Mouse (Mus musculus) embryonic facial prominence, embryonic 14.5 days (tissue): ENCODE data around the gene Cisd1. TPM values are rescaled to one million over a fixed set of nuclear protein-coding genes. Genes with fewer than 3 reads are reported as not detected.

ENCODE experiments used
- ATAC-seq: fragments of 200-750 bp; cut with Nextera tagmentation; 2 replicates; pipeline ENCODE4 v1.8.0; 2017; ENCODE audit warnings: low read depth, moderate number of reproducible peaks, moderate TSS enrichment
- DNase-seq: peaks from one replicate; pipeline ENCODE4 v3.0.0-alpha.2; 2015; ENCODE audit warnings: low spot score
- H3K27ac ChIP-seq: fragments of 300-500 bp; sonication (generic); replicated peaks from 2 replicates; pipeline ENCODE4 v1.5.1; 2014; ENCODE audit warnings: low read depth, mild to moderate bottlenecking, low read length, moderate library complexity
- H3K27me3 ChIP-seq: fragments of 300-500 bp; sonication (generic); replicated peaks from 2 replicates; pipeline ENCODE4 v1.6.1; 2014; ENCODE audit warnings: low read length; ENCODE audit not compliant: control insufficient read depth, insufficient read depth
- H3K36me3 ChIP-seq: fragments of 300-500 bp; sonication (generic); 2 replicates; pipeline ENCODE4 v1.6.1; 2014; ENCODE audit warnings: low read length, mixed read lengths; ENCODE audit not compliant: control insufficient read depth, insufficient read depth
- H3K4me1 ChIP-seq: fragments of 300-500 bp; sonication (generic); 2 replicates; pipeline ENCODE4 v1.6.1; 2014; ENCODE audit warnings: antibody characterized with exemption, low read length; ENCODE audit not compliant: control insufficient read depth, insufficient read depth
- H3K4me2 ChIP-seq: fragments of 300-500 bp; sonication (generic); 2 replicates; pipeline ENCODE4 v1.6.1; 2014; ENCODE audit warnings: low read depth, mild to moderate bottlenecking, low read length, moderate library complexity, mixed read lengths
- H3K4me3 ChIP-seq: fragments of 300-500 bp; sonication (generic); 2 replicates; pipeline ENCODE4 v1.5.1; 2014; ENCODE audit warnings: low read depth, mild to moderate bottlenecking, low read length
- H3K9ac ChIP-seq: fragments of 300-500 bp; sonication (generic); 2 replicates; pipeline ENCODE4 v1.6.1; 2014; ENCODE audit warnings: low read depth, mild to moderate bottlenecking, low read length, moderate library complexity, mixed read lengths
- H3K9me3 ChIP-seq: fragments of 300-500 bp; sonication (generic); 2 replicates; pipeline ENCODE4 v1.6.1; 2016; ENCODE audit warnings: low read length; ENCODE audit not compliant: control insufficient read depth
- WGBS: fragments of 180-500 bp; shearing (Covaris S2); extraction: QIAGEN DNeasy Blood & Tissue Kit; methylation state at CpG from one replicate; pipeline ENCODE4 v1.1.7; 2014; 5-methylcytosine and 5-hydroxymethylcytosine counted together
- polyA plus RNA-seq: library from polyadenylated mRNA; unstranded; fragments of >200 nt; fragmentation: Nextera tagmentation; extraction: Ambion mirVana; gene quantifications from 2 replicates; pipeline ENCODE4 v1.2.1, GENCODE M21; 2014

The Cisd1 gene
- polyA plus RNA-seq, 1 experiment from 2014 or later: 99.6 TPM

DNA sequence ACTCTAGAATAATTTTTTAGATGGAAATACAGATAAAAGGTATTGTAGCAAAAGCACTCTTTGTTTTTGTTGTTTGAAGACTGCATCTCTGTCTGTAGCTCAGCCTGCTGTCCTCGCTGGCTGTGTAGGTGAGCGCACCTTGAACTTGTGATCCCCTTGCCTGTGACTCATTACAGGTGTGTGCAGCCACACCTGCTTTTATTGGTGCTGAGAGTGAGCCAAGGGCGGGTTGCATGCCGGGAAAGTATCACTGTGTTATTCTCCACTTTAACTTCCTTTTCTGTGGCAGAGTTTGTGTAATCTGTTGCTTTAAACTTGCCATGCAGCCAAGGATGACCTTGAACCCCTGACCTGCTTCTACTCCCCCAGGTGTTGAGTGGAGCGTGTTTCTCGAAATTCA, 31.3 kb upstream of the Cisd1 start:
- no peak for ATAC-seq
- peaks cover 28% of the 10 kb centered on the region; the same call in 1 of the 2 replicates for H3K36me3 ChIP-seq

DNA sequence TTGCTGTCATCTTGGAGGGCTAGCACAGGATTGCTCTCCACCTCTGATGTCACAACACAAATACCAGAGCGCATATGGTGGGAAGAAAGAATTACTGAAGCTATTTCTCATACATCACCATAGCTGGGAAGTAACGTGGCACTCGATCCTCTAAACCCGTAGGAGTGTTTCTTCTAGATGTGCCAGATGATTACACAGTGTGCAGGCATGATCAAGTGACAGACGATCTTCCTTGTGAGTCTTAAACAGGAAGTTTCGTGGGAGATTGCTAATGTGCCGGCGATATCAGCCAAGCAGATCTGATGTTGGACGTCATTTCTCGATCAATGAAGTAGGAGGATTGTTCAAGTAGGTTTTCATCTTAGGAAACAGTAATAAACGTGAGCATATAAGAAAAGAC, 29.0 kb upstream of the Cisd1 start:
- WGBS: 89% methylated on average over 11 of the region's 11 CpGs
- Histone ChIP-seq H3K4me2 (no peak overlapping the region), H3K36me3 (peaks cover 24% of the 10 kb centered on the region; the same call in 1 of the 2 replicates), H3K9me3 (no peaks in the 10 kb centered on the region), H3K4me1 (no peaks in the 10 kb centered on the region), H3K4me3 (no peak overlapping the region), H3K27ac (no peak overlapping the region), H3K27me3 (no peaks in the 10 kb centered on the region), H3K9ac (no peak overlapping the region)
- ATAC-seq: no peak
- DNase-seq: no peak

More for the DNA sequence above, 31.3 kb upstream of the Cisd1 start:
- Histone ChIP-seq H3K4me2 (no peak overlapping the region), H3K27ac (no peak overlapping the region), H3K27me3 (no peaks in the 10 kb centered on the region), H3K4me3 (no peak overlapping the region), H3K4me1 (no peaks in the 10 kb centered on the region), H3K9me3 (no peaks in the 10 kb centered on the region), H3K9ac (no peak overlapping the region)
- WGBS: 86% methylated on average over 6 of the region's 6 CpGs
- DNase-seq: no peak

DNA sequence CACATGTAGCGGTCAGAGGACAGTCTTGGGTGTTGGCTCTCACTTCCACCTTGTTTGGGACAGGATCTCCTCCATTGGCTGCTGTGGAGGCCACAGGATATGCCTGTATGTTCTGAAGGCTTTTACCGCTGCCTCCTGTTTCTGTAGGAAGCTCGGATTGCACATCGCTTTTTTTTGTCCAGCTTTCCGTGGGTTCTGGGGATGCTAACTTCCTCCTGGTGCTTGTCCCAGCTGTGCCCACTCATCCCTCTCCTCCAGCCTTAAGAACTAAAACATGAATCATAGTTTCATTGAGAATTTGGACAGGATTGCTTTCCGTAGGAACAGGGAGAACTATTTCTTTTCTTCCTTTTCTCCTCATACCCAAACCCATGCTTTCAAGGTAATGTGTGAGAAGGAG, 27.1 kb upstream of the Cisd1 start:
- no peak overlapping the region for H3K27ac ChIP-seq

DNA sequence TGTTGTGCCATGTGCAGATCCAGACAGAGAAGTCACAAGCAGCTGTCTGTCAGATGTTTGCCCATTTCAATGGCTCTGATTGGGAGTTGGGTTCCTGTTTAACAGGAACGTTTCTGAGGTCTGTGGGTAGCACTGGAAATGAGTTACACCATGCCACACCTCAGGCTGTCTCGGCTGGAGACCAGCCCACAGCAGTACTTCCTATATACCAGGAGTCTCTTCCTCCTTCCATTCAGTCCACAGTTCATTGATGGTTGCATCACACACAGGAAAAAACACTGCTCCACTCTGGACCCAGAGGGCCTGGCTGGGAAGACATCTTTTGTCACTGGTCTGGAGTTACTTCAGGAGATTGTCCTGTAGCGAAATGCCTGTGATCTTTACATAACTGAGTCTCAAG, 24.7 kb upstream of the Cisd1 start:
- Histone ChIP-seq H3K4me2 (no peak overlapping the region), H3K9me3 (no peaks in the 10 kb centered on the region), H3K36me3 (peaks cover 26% of the 10 kb centered on the region), H3K4me3 (no peak overlapping the region), H3K27ac (no peak overlapping the region), H3K4me1 (no peaks in the 10 kb centered on the region), H3K27me3 (no peaks in the 10 kb centered on the region), H3K9ac (no peak overlapping the region)
- 78% methylated on average over 3 of the region's 3 CpGs for WGBS
- no peak for ATAC-seq
- no peak for DNase-seq

More for the DNA sequence above, 27.1 kb upstream of the Cisd1 start:
- Histone ChIP-seq H3K9ac (no peak overlapping the region), H3K36me3 (peaks cover 25% of the 10 kb centered on the region), H3K4me1 (no peaks in the 10 kb centered on the region), H3K27me3 (no peaks in the 10 kb centered on the region), H3K4me2 (no peak overlapping the region), H3K4me3 (no peak overlapping the region), H3K9me3 (no peaks in the 10 kb centered on the region)
- DNase-seq (no peak), ATAC-seq (no peak)
- 75% methylated on average over 6 of the region's 6 CpGs for WGBS

DNA sequence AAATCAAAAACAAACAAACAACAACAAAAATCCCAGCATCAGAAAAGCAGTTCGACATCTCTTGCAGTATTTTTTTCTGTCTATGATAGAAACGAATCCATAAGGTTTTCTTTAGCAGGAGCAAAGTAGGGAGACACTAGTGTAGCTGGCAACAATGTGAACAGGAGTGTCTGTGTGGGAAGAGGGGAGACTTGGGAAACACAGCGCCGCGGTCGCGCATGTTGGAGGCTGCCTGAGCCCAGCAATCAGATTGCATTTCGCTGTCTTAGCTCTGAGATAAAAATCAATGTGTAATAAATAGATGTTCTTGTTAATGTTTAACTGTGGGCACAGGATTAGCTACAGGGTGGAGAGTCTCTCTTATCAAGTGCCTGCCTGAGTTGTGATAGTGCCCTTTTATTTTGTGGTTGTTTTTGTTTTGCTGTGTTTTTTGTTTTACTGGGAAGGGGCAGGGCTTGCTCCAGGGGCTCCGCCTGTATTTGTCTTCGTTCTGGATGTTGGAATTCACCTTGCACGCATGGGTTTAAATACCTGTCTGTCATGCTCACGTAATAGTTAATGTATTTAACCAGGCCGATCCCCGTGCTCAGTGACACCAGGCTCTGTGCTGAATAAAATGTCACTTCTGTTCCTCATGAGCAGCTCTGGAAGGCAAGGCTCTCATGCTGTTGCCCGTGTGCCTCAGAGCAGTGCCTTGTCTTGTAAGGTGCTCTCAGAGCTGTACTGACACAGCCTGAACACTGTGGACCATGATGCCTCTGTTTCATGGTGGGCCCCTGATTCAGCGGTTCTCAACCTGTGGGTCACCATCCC, 23.6 kb upstream of the Cisd1 start:
- Histone ChIP-seq H3K4me2 (no peak overlapping the region), H3K27ac (no peak overlapping the region), H3K4me3 (no peak overlapping the region), H3K9me3 (no peaks in the 10 kb centered on the region), H3K27me3 (no peaks in the 10 kb centered on the region), H3K36me3 (peaks cover 26% of the 10 kb centered on the region), H3K4me1 (no peaks in the 10 kb centered on the region), H3K9ac (no peak overlapping the region)
- WGBS: 85% methylated on average over 16 of the region's 16 CpGs
- DNase-seq (no peak), ATAC-seq (no peak)

DNA sequence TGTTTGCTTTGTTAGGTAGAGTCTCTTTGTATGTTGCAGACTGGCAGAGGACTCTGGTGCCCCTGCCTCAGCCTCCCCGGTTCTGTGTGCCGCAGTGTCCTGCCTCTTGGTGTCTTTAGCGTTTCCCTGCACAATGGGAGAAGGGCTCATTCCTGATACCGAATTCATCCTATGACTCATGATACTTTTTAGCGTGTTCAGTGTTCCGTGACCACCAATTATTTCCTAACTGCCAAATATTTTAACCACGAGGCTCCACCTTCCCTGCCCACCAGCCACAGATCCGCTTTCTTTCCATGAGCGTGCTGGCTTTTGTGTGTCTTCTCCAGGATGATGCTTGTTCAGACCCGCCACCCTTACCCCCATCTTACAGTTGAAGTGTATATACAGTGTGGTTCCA, 19.1 kb upstream of the Cisd1 start:
- Histone ChIP-seq H3K4me2 (no peak overlapping the region), H3K27ac (no peak overlapping the region), H3K4me1 (peaks cover 4% of the 10 kb centered on the region; the same call in 1 of the 2 replicates), H3K9ac (no peak overlapping the region), H3K36me3 (peaks cover 14% of the 10 kb centered on the region), H3K4me3 (no peak overlapping the region), H3K9me3 (no peaks in the 10 kb centered on the region), H3K27me3 (no peaks in the 10 kb centered on the region)
- no peak for ATAC-seq
- WGBS: 90% methylated on average over 10 of the region's 10 CpGs
- no peak for DNase-seq

DNA sequence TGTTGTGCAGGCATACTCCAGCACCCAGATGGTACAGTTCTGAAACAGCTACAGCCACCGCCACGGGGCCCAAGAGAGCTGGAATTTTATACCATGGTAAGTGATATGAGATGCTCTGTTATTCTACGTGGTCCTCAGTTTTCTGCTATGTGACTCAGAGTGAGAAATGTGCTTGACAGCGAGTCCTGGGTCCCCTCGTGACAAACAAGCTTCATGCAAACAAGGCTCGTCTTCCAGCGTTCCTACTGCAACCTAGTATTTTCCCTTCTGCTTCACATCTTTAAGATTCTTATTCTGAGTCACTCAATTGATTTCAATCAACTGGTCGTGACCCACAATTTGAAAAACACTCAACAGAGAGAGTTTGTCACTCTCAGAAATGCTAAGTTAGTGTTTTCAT, 18.7 kb upstream of the Cisd1 start:
- DNase-seq (no peak), ATAC-seq (no peak)
- no peaks in the 10 kb centered on the region for H3K9me3 ChIP-seq
- WGBS: 75% methylated on average over 8 of the region's 8 CpGs
- H3K4me1 ChIP-seq: peaks cover 4% of the 10 kb centered on the region; the same call in 1 of the 2 replicates
- no peaks in the 10 kb centered on the region for H3K27me3 ChIP-seq
- no peak overlapping the region for H3K4me2 ChIP-seq
- no peak overlapping the region for H3K4me3 ChIP-seq
- H3K9ac ChIP-seq: no peak overlapping the region
- H3K36me3 ChIP-seq: peaks cover 14% of the 10 kb centered on the region
- no peak overlapping the region for H3K27ac ChIP-seq

DNA sequence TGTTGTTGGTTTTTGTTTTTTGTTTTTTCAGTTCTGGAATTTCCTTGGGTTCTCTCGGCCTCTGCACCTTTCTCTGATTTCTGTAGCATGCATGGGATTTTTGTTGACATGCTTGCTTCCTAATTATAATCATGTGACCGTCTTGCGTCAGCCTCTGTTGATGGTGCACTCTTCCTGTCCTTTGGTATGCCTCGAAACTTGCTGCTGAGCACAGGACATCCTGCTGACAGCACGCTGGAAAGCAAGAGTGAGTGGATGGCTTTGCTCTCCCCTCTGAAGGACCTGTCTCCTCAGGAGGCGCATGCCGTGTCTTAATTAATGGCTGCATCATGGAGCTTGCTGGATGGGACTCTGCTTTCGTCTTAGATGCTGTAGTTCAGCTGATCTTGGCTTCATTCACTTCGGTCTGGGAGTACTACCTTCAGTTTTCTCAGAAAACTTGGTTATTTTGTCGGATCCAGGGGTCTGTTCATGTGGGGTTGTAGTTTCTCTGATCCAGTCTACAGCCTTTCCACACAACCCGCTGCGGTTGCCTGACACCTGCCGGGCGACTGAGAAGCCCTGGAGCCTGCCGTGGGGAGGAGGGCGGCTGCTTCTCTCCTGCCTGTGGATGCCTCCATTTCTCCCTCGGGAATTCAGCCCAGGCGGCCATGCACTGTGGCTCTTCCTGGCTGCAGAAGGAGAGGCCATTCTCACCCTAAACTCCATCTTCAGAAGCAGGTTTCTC, 17.2 kb upstream of the Cisd1 start:
- H3K36me3 ChIP-seq: peaks cover 7% of the 10 kb centered on the region
- DNase-seq (peak; percentile 21), ATAC-seq (no peak; the same call in 1 of the 2 replicates)
- no peak overlapping the region for H3K27ac ChIP-seq
- H3K4me2 ChIP-seq: peak overlapping the region; percentile 38
- H3K27me3 ChIP-seq: no peaks in the 10 kb centered on the region
- H3K4me3 ChIP-seq: no peak overlapping the region
- H3K4me1 ChIP-seq: peaks cover 4% of the 10 kb centered on the region; the same call in 1 of the 2 replicates
- no peak overlapping the region; the same call in 1 of the 2 replicates for H3K9ac ChIP-seq
- WGBS: 17% methylated on average over 16 of the region's 18 CpGs
- H3K9me3 ChIP-seq: no peaks in the 10 kb centered on the region
